Mouse (Mus musculus): ENCODE results near the gene Cebpb. TPM values are rescaled to one million over a fixed set of nuclear protein-coding genes. Genes with fewer than 3 reads are reported as not detected.
"Not testable (repeated sequence)": the region's sequence is repeated elsewhere in the genome, so short reads cannot be mapped to it uniquely, and the experiment has no call there.

Gene Cebpb
- polyA plus RNA-seq (2012; rRNA removed) = 8.2 and 8.7 TPM in 2 replicates

DNA sequence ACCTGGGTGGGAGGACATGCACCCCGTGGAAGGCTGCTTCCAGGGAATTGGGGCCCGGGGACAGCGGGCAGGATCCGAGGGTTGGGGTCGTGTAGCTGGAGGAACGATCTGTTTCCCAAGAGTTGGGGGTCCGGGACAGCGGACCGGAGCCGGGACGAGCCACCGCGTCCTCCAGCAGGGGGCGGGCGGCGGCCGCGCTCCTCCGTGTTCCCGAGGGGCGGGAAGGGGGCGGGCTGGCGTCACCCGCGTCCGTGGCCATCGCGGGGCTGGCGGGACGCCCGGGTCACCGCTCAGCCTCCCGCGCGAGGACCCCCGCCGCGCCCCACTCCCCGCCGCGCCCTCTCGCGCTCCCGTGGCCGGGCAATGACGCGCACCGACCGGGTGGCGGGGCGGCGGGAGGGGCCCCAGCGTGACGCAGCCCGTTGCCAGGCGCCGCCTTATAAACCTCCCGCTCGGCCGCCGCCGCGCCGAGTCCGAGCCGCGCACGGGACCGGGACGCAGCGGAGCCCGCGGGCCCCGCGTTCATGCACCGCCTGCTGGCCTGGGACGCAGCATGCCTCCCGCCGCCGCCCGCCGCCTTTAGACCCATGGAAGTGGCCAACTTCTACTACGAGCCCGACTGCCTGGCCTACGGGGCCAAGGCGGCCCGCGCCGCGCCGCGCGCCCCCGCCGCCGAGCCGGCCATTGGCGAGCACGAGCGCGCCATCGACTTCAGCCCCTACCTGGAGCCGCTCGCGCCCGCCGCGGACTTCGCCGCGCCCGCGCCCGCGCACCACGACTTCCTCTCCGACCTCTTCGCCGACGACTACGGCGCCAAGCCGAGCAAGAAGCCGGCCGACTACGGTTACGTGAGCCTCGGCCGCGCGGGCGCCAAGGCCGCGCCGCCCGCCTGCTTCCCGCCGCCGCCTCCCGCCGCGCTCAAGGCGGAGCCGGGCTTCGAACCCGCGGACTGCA lies at the start of gene Cebpb:
Gene Cebpb (plus strand): TSS at position 418 of the 954 bp plus-strand sequence.
- peak; percentile 64 to 76 for DNase-seq
- Histone ChIP-seq H3K27ac (ENCODE audit: insufficient read depth, low read length) (peak within 1 kb of the TSS; percentile 37; the same call in 1 of the 2 replicates), H3K4me1 (ENCODE audit: control insufficient read depth, insufficient read depth, low read length) (no peaks in the 10 kb centered on the region), H3K4me3 (replicated peaks; ENCODE audit: insufficient read depth, low read depth, low read length) (peak within 1 kb of the TSS; percentile 39), H3K27me3 (ENCODE audit: control insufficient read depth, insufficient read depth, low read length) (no peaks in the 10 kb centered on the region)
- WGBS = under 1% methylated on average over 144 of the region's 147 CpGs
- TF ChIP-seq CTCF (IDR thresholded peaks at IDR 0.05; ENCODE audit: borderline replicate concordance, insufficient read depth, low read depth, low read length) (peak; percentile 28; the same call in 1 of the 2 replicates), POLR2A (IDR thresholded peaks at IDR 0.05; ENCODE audit: borderline replicate concordance, insufficient read depth, low read length) (no peak)

DNA sequence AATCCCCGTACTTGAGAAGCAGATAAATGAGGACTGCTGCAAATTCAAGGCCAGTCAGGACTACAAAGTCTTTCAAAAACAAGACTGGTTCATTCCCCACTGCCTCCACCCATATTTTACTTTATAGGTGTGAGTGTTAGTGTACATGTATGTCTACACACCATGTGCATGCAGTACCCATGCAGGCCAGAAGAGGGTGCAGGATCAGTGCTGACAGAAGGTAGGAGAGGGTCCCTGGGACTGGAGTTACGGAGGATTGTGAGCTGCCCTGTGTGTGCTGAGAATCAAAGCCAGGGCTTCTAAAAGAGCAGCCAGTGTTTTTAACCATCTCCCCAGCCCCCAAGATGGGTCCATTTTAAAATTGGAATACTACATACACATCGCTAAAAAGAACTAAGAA lies 48.4 kb upstream of the Cebpb start:
- no peak overlapping the region for H3K4me3 ChIP-seq (replicated peaks; ENCODE audit: insufficient read depth, low read depth, low read length)
- TF ChIP-seq POLR2A (IDR thresholded peaks at IDR 0.05; ENCODE audit: borderline replicate concordance, insufficient read depth, low read length) = no peak
- peak; percentile 52 for TF ChIP-seq CTCF (IDR thresholded peaks at IDR 0.05; ENCODE audit: borderline replicate concordance, insufficient read depth, low read depth, low read length)
- no peak for DNase-seq
- H3K27me3 ChIP-seq (ENCODE audit: control insufficient read depth, insufficient read depth, low read length) = no peaks in the 10 kb centered on the region
- H3K27ac ChIP-seq (ENCODE audit: insufficient read depth, low read length) = no peak overlapping the region
- WGBS = 83% methylated on average over 3 of the region's 3 CpGs
- no peaks in the 10 kb centered on the region for H3K4me1 ChIP-seq (ENCODE audit: control insufficient read depth, insufficient read depth, low read length)

DNA sequence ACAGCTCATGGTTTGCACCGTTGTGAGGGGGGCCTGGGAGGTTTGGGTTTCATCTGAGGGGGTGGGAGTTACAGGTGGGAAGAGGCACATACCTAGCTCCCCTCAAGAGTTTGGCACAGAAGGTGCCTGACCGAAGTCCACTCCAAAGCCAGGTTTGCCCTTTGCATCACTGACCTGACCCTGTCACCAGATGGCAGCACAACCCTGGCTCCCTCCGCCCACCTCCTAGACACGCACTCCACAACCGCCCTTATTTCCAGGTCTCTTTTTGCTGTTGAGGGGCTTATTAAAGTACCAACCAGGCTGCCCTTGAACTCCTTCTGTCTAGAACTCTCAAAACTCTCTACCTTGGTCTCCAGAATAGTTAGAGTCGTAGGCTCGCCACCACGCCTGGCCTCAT lies 47.4 kb upstream of the Cebpb start:
- no peak for DNase-seq
- H3K27ac ChIP-seq (ENCODE audit: insufficient read depth, low read length) = no peak overlapping the region
- H3K4me3 ChIP-seq (replicated peaks; ENCODE audit: insufficient read depth, low read depth, low read length) = no peak overlapping the region
- H3K4me1 ChIP-seq (ENCODE audit: control insufficient read depth, insufficient read depth, low read length) = no peaks in the 10 kb centered on the region
- no peaks in the 10 kb centered on the region for H3K27me3 ChIP-seq (ENCODE audit: control insufficient read depth, insufficient read depth, low read length)
- peak; percentile 60; the same call in 1 of the 2 replicates for TF ChIP-seq CTCF (IDR thresholded peaks at IDR 0.05; ENCODE audit: borderline replicate concordance, insufficient read depth, low read depth, low read length)
- no peak for TF ChIP-seq POLR2A (IDR thresholded peaks at IDR 0.05; ENCODE audit: borderline replicate concordance, insufficient read depth, low read length)
- 50% methylated on average over 8 of the region's 8 CpGs for WGBS

DNA sequence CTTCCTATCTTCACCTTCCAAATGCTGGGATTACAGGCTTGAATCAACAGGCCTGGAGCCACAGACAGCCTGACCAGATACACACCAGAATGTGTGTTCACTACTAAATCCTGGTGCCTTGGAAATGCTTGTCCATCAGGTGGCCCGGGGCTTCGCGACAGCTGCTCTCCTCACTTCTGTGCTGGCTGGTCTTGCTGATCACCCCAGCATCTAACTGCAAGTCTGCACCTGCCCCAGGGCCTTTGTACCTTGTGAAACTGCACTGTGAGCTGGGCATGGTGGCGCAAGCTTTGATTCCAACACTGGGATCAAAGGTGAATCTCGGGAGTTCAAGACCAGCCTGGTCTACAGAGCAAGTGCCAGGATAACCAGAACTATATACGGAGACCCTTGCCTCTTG lies 46.6 kb upstream of the Cebpb start:
- H3K27me3 ChIP-seq (ENCODE audit: control insufficient read depth, insufficient read depth, low read length) = no peaks in the 10 kb centered on the region
- no peak for TF ChIP-seq POLR2A (IDR thresholded peaks at IDR 0.05; ENCODE audit: borderline replicate concordance, insufficient read depth, low read length)
- no peak for TF ChIP-seq CTCF (IDR thresholded peaks at IDR 0.05; ENCODE audit: borderline replicate concordance, insufficient read depth, low read depth, low read length)
- no peak overlapping the region for H3K27ac ChIP-seq (ENCODE audit: insufficient read depth, low read length)
- H3K4me3 ChIP-seq (replicated peaks; ENCODE audit: insufficient read depth, low read depth, low read length) = no peak overlapping the region
- DNase-seq = no peak
- H3K4me1 ChIP-seq (ENCODE audit: control insufficient read depth, insufficient read depth, low read length) = no peaks in the 10 kb centered on the region
- WGBS = 83% methylated on average over 6 of the region's 6 CpGs

DNA sequence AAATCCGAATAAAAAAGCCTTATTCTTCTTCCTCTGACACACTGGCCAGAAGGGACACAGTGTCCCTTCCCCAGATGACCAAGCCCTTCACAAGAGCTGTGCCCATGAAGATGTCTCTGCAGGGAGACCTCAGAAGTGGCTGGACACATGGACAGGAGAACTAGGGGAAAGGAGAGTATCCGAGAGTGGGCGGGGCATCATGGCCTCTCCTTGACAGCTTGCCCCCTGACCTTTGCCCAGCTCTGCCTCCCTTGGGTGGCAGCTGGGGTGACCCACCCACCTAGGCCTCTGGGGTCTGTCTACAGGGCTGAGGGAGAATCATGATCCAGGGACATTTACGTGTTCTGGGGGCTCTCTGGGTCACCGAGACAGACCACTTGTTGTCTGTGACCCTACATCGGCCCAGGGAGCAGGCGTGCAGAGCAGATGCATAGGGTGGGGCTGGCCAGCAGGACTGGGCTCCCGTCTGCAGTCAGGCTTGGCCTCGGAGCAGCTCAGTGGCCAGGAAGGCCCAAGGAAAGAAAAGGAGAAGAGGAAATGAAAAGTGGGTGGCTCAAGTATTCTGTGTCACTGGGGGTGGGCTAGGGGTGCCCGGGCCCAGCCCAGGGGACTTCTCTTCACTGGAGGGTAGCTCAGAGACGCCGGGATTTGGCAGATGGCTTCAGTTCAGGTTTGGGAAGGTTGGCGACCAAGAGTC lies 45.2 kb upstream of the Cebpb start:
- 70% methylated on average over 13 of the region's 13 CpGs for WGBS
- not testable (repeated sequence) for H3K27me3 ChIP-seq (ENCODE audit: control insufficient read depth, insufficient read depth, low read length); H3K4me3 ChIP-seq (replicated peaks; ENCODE audit: insufficient read depth, low read depth, low read length); DNase-seq; H3K27ac ChIP-seq (ENCODE audit: insufficient read depth, low read length); H3K4me1 ChIP-seq (ENCODE audit: control insufficient read depth, insufficient read depth, low read length)

DNA sequence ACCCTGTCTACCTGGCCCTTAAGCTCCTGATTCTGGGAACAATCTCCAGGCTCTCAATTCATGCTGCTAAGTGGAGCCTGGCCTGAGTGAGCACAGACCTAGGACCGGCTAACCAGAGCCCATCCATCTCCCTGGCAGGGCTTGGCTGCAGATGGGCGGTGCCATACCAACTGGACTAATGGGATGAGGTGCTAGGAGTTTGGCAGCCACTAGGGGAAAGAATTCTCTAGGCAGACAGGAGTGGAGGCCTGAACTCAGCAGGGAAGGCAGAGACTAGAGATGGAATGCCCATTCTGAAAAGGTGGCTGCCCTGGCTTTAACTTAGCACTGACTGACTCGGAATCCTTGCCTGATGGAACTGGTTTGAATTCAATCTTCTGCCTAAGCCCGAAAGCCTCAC lies 42.3 kb upstream of the Cebpb start:
- Histone ChIP-seq H3K27me3 (ENCODE audit: control insufficient read depth, insufficient read depth, low read length) (no peaks in the 10 kb centered on the region), H3K4me1 (ENCODE audit: control insufficient read depth, insufficient read depth, low read length) (0 out of 2 replicates have a peak, but pooled peaks cover 4% of the 10 kb centered on the region), H3K4me3 (replicated peaks; ENCODE audit: insufficient read depth, low read depth, low read length) (no peak overlapping the region), H3K27ac (ENCODE audit: insufficient read depth, low read length) (no peak overlapping the region)
- no peak for DNase-seq
- TF ChIP-seq CTCF (IDR thresholded peaks at IDR 0.05; ENCODE audit: borderline replicate concordance, insufficient read depth, low read depth, low read length) = no peak
- no peak for TF ChIP-seq POLR2A (IDR thresholded peaks at IDR 0.05; ENCODE audit: borderline replicate concordance, insufficient read depth, low read length)
- WGBS = 51% methylated on average over 4 of the region's 4 CpGs

DNA sequence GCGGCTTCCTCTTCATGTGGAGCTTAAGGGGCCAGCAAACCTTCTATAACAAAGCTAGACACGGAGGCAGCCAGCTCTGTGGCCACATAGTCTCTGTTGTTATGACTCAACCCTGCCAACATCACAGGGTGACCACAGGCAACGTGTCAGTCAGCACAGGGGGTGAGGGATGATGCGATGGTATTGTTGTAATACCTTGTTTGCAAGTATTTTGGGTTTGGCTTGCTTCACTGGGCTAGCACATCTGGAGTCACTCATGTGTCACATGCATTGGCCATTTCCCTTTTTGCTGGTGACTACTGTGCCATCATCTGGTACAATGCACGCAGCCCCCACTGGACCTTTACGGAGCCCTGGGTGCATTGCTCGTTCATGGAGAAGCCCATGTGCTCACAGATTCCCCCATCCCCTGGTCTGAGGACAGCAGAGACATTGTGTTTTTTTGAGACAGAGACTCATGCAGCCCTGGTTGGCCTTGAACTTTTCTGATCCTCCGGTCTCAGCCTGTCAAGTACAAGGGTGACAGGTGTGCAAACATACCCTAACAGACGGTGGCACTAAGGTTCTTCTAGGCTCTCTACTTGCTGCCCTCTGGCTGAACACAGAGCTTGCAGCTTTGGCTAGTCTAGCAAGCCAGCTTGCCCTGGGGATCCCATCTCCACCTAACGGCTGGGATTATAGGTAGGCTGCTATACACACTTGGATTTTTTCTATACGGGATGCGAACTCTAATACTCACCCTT lies 39.3 kb upstream of the Cebpb start:
- Histone ChIP-seq H3K27ac (ENCODE audit: insufficient read depth, low read length) (no peak overlapping the region), H3K4me3 (replicated peaks; ENCODE audit: insufficient read depth, low read depth, low read length) (no peak overlapping the region), H3K4me1 (ENCODE audit: control insufficient read depth, insufficient read depth, low read length) (peaks cover 8% of the 10 kb centered on the region; the same call in 1 of the 2 replicates), H3K27me3 (ENCODE audit: control insufficient read depth, insufficient read depth, low read length) (no peaks in the 10 kb centered on the region)
- TF ChIP-seq POLR2A (IDR thresholded peaks at IDR 0.05; ENCODE audit: borderline replicate concordance, insufficient read depth, low read length) = no peak
- TF ChIP-seq CTCF (IDR thresholded peaks at IDR 0.05; ENCODE audit: borderline replicate concordance, insufficient read depth, low read depth, low read length) = no peak
- no peak for DNase-seq
- 74% methylated on average over 12 of the region's 12 CpGs for WGBS
